Mouse (Mus musculus): ENCODE results near the gene Mfsd6l. TPM values are rescaled to one million over a fixed set of nuclear protein-coding genes. Genes with fewer than 3 reads are reported as not detected.

Mfsd6l gene
- total RNA-seq, 2 experiments from 2014 or later = not detected

GRCm38 (mm10) chr11:68553981-68554471 lies 2.0 kb upstream of the Mfsd6l start:
- DNase-seq = no peak

GRCm38 (mm10) chr11:68559546-68559945 lies 3.6 kb downstream of the Mfsd6l start:
- DNase-seq = no peak

DNA sequence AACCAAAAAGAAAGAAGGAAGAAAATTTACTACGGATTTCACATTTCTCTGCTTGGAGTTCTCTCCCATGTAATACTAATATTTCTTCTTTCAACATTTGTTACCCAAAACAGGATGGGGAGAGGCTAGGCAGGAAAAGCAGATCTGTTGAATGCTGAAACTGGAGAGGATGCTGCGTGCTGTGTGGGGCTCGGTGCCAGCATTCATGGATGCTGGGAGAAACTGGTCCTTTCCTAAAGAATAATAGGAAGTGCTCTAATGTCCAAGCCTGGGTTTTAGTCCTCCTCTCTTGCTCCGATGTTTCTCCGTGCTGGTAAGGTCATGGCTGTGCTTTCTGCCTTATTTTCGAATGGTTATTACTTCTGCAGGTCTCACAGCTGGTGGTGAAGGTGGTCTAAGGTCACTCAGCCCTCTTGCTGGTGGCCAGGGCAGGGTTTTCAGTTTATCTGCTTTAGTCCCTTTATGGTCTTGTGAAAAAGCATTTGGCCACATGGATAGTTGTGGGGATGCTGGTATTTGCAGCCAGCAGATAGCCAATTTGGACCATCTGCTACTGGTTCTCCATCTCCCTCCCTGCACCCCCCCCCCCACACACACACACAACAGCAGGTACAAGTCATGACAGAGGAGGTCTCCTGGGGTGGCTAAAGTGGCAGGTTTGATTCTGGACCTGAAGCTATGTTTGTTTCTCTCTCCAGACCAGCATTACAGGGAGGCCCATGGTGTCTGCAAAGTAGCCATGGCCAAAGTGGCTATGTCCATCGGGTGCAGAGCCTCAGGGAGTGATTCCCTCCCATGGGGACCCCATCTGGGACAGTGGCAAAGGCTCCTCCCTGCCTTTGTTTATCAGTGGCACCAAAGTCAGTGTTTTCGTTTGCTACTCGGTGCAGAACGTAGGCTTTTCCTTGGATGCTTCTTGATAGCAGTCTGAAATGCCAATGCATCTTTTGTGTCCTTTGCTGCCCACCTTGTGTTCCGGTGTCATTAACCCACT lies 6.3 kb downstream of the Mfsd6l start:
- no peak for DNase-seq

GRCm38 (mm10) chr11:68564356-68565031 lies 8.5 kb downstream of the Mfsd6l start:
- DNase-seq = no peak

- no peak for DNase-seq
Observed at GRCm38 (mm10) chr11:68565032-68565429, 9.0 kb downstream of the Mfsd6l start.

DNA sequence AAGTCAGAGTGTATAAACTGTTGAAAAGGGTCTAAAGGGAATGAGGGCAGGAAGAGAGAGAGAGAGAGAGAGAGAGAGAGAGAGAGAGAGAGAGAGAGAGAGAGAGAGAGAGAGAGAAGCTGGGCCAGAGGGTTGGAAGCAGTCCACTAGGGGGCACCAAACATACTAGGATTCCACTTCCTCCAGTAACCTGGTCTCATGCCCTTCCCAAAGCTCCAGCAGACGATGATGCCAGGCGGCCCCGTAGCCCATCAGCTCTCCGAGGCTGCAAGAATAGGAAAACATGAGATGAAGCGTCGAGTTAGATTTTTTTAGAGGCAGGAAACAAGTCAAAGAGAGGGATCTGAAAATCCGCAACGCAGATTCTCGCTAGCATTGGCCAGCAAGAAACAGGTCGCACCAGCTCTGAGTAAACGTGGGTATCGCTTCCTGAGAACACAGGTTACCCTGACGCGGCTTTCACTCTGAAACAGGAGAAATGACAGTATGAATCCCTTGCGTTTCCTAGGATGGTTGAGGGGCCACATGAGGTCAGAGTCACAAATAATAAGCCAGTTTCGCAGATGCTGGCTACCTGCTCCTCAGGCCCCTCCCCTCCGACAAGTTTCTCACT lies 10.6 kb downstream of the Mfsd6l start:
- DNase-seq = peak; percentile 74 to 77

GRCm38 (mm10) chr11:68570861-68571260 lies 14.9 kb downstream of the Mfsd6l start:
- no peak for DNase-seq

GRCm38 (mm10) chr11:68577076-68577475 lies 21.1 kb downstream of the Mfsd6l start:
- DNase-seq = no peak

DNA sequence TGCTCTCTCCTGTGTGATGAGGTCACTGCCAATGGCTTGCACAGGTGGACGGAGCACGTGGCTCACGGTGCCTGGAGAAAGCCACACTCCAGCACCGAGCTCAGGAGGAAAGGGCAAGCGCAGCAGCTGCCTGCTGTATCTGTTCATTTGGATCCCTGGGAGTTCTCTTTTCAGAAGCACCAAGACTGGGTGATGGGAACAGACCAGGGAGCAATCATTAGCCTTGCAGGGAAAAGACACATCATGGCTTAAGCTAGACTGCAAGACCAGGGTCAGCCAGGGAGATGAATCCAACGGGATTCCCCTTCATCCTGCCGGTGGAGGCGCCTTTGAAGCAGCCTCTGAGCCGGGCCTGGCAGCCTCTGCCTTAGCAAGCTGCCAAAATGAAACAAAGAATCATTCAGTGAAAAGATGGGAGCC lies 23.5 kb downstream of the Mfsd6l start:
- DNase-seq = peak; percentile 53 to 56

DNA sequence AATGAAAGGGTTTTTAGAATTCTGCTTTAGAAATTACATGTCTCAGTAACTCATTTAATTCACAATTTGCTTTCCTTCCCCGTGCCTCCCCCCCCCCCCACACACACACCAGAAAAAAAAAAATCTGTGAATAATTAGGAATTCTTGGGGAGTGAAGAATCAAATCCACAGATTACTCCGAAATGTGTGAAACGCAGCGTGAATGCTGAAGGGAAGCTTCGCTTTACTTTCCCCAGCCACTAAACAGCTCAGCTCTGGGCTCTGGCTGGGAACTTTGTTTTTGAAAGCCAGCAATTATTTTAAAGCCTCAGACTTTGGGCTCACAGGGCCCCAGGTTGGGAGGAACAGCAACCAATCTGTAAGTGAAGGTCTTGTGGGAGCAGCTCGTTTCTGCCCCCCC lies 24.6 kb downstream of the Mfsd6l start:
- DNase-seq = no peak

DNA sequence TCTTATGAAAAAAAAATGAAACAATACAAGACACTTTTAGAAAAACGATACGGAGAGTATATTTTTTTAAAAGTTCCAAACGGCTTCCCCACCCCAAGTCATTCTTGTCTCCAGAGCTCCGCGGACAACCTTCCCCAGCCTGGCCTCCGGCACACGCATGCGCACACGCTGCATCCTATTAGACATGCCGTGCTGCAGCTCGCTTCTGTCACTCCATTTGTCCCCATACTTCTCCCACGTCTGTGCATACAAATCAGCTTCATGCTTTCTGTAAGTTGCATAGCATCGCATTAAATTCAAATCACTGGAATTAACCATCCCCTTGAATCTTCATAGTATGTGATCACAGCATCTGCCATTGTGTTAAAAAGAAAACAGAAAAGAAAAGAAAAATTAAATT lies 27.2 kb downstream of the Mfsd6l start:
- DNase-seq = peak; percentile 48 to 61

DNA sequence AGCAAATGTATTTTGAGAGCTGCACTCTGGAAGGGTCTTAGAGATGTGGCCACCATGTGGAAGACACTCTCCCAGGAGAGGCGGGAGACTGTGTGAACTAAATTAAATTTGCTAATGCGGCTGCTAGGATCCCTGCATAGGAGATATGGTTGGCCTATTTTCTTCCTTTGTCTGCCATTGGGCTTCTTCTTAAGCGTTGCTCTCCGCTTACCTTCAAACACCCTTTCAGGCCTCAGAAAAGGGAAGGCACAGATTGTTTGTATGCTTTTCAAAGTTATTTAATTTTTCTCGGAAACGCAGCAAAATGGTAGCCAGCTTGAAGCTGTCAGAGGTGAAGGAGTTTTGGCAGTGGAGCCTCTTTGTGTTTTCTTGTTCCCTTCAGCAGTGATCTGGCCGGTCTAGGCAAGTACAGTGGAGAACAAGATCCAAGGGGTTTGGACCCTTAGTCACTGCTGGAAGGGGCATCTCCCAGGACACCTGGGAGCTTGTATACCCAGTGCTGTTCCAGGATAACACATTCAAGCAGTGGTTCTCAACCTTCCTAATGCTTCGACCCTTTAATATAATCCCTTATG lies 28.0 kb downstream of the Mfsd6l start:
- DNase-seq = no peak

DNA sequence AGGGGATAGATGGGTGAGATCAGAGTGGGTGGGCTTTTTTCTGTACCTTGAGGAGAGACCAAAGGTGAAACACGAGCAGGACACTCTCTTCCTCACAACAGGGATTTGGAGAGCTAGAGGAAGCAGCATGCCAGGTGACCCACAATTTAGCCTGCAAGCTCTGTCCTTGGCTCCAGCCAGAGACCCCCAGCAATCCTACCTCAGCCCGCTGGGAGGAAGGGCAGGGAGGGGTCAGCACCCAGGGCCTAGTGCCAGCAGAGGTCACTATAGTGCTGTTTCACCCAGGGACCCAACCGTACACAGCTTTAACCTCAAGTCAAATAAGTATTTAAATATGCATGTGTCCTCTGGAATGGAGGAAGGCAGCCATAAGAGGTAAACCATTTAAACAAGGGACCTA lies 29.9 kb downstream of the Mfsd6l start:
- no peak for DNase-seq

DNA sequence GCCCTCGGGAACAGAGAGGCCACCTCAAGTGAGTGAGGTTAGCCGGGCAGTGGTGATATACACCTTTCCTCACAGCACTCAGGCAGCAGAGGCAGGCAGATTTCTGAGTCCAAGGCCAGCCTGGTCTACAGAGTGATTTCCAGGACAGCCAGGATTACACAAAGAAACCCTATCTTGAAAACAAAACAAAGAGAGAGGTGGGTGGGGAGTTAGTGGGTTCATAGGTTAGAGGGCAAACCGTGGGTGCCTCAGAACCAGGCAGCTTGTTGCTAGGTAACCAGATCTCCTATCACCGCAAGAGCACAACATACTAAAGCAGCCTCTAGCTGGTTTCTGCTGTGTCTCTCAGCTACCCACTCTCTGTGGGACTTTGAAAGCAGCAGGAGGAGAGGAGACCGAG lies 30.7 kb downstream of the Mfsd6l start, which contains the start of gene Ccdc42:
TSS of gene Ccdc42 (plus strand) at position 301 of the 400 bp plus-strand sequence.
- DNase-seq = no peak

DNA sequence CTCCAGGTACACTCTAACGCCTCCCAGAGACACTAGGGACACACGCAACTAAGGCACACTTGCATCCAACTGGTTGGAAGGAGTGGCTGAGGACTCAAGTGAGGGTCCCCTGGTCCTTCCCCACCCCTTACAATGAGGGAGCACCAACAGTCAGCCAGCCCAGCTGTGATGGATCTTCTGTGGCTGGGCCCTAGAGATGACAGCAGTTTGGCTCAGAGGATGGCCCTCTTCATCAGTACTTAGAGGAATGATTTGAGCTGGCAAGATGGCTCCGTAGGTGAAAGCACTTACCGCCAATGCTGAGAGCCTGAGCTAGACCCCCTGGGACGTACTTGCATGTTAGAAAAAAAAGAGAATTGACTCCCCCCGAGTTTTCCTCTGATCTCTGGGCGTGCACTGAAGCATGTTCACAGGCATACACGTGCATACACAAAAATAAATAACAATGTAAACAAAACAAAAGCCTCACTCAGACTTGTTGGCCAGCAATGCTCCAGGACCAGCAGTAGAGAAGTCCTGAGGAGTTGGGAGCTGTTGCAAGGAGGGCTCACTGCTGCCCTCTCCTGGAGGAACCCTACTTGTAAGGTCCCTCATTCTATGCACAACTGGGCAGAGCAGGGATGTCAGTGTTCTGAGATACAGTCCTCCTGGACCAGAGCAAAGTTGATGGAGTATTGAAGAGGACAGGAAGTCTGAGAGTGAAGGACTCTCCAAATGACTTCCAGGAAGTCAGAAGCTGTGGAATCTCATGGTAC lies 33.2 kb downstream of the Mfsd6l start:
- peak; percentile 63 to 65 for DNase-seq

DNA sequence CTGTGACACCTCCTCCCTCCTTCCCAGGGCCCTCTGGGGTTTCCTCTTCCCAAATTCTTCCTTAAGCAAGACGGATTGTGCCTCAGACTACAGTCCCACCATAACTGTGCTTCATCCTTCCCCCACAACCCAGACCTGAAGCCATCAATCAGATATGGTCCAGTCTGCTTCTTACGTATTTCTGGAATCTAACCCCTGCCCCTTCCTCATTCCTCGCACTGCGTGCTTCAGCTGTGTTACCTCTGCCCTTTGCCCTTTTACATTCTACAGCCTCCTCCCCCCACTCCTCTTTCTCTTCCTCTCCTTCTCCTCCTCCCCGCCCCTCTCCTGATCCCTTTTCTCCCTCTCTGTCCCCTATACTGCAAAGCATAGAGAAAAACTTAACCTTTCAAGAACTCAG lies 35.7 kb downstream of the Mfsd6l start:
- no peak for DNase-seq

GRCm38 (mm10) chr11:68593247-68593646 lies 37.3 kb downstream of the Mfsd6l start:
- DNase-seq = no peak

DNA sequence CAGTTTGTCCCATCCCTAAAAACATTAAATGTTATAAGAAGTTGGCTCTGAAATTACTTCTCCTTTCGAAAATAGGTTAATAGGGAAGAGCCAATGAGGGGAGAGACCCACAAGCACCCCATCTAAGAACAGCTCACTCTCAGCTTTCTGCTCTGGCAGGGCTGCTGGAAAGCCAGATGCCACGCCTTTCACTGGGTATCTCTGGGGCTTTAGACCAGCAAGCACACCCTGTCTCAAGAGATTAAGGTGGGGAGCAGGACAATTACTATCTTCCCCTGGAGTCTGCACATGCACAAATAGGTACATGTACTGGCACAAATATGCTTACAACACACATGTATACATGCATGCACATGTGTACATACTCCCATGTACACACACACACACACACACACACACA lies 41.9 kb downstream of the Mfsd6l start:
- no peak for DNase-seq

- DNase-seq = no peak
Observed at GRCm38 (mm10) chr11:68600551-68601021, 44.6 kb downstream of the Mfsd6l start.

DNA sequence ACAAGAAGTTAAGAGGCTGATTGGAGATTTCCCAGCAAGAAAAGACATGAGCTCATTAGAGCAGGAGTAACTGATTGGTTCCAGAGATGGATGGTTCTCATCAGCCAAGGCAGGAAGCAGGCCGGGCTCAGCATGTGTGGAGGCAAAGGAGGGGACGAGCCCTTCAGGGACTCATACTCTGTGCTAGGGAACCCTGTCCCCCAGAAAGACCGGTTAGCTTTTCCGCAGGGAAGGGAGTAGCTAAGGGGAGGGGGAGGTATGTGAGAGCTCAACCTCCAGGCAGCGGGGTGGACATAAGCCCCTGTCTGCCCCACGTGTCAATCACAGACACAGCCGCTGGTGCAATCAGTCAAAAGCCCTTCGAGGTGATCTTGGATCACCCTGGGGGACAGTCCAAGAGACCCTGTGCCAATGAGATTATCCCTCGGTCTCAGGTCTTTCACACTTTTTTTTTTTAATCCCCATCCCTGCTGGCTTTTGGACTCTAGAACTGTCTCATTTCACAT lies 45.6 kb downstream of the Mfsd6l start:
- no peak for DNase-seq

DNA sequence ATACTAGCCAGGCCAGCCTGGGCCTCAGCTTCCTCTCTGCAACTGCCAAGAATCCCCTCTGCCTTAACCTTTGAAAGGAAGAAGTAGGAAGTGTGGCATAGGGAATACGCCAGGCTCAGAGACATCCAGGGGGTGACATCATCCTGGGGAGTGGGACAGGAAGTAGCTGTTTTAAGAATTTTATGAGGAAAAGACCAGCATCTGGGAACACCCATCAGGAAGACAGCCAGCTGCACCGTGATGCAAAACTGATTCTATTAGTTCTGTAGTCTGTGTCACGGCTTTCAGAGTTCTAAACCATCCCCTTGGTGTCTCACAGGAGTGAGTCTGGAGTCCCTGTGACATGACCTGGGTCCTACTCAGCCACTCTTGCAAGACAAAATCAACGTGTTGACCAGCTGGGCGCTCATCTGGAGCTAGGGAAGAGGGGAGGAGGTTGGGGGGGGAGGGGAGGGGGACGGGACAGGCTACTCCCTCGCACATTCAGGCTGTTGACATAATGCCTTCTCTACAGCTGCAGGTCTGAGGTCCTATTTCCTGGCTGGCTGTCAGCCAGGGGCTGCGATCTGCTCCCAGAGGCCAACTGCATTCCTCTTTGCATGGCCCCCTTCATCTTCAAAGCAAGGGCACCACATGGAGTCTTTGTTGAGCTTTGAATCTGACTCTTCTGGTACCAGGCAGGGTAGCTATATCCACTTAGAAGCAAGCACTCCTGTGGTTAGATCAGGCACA lies 46.4 kb downstream of the Mfsd6l start:
- no peak for DNase-seq
